Mouse (Mus musculus) layer of hippocampus, adult 8-10 months (tissue): ENCODE measurements at regions not wholly inside any gene's neighbourhood (a gene's known extent, or its start where the extent isn't known, plus 50 kb on each side); places are given as distances from the start of the nearest gene placed in this dataset.

Source experiments
- DNase-seq, 2 experiments: peaks; one replicate each; pipeline ENCODE4 v3.0.0; 2022; ENCODE audit warnings: low spot score in 2 of 2

- DNase-seq: no peak
Measured at GRCm38 (mm10) chr4:153717273-153717672, 234.7 kb upstream of the Ajap1 start.

GRCm38 (mm10) chr4:153724045-153724444 lies 233.0 kb upstream of the A430005L14Rik start:
- DNase-seq: no peak

- DNase-seq: no peak
Measured at GRCm38 (mm10) chr4:153727273-153727672, 229.8 kb upstream of the A430005L14Rik start.

- DNase-seq: no peak
Measured at GRCm38 (mm10) chr4:153727896-153728422, 229.1 kb upstream of the A430005L14Rik start.

GRCm38 (mm10) chr4:153738088-153738487 lies 218.9 kb upstream of the A430005L14Rik start:
- DNase-seq: no peak

- no peak for DNase-seq
Measured at GRCm38 (mm10) chr4:153742241-153742640, 214.8 kb upstream of the A430005L14Rik start.

- DNase-seq: no peak
Measured at GRCm38 (mm10) chr4:153752791-153753190, 204.2 kb upstream of the A430005L14Rik start.

GRCm38 (mm10) chr4:153758323-153758722 lies 198.7 kb upstream of the A430005L14Rik start:
- no peak for DNase-seq

- no peak for DNase-seq
Measured at GRCm38 (mm10) chr4:153758781-153759180, 198.3 kb upstream of the A430005L14Rik start.

- no peak for DNase-seq
Measured at GRCm38 (mm10) chr4:153760934-153761333, 196.1 kb upstream of the A430005L14Rik start.

- DNase-seq: no peak
Measured at GRCm38 (mm10) chr4:153763413-153763812, 193.6 kb upstream of the A430005L14Rik start.

- no peak for DNase-seq
Measured at GRCm38 (mm10) chr4:153767713-153768112, 189.3 kb upstream of the A430005L14Rik start.

GRCm38 (mm10) chr4:153768350-153768749 lies 188.7 kb upstream of the A430005L14Rik start:
- no peak for DNase-seq

- no peak for DNase-seq
Measured at GRCm38 (mm10) chr4:153770675-153771074, 186.4 kb upstream of the A430005L14Rik start.

GRCm38 (mm10) chr4:153780501-153780900 lies 176.5 kb upstream of the A430005L14Rik start:
- DNase-seq: no peak

- DNase-seq: no peak
Measured at GRCm38 (mm10) chr4:153781271-153781670, 175.8 kb upstream of the A430005L14Rik start.

GRCm38 (mm10) chr4:153781981-153782521 lies 175.0 kb upstream of the A430005L14Rik start:
- DNase-seq: no peak

- no peak for DNase-seq
Measured at GRCm38 (mm10) chr4:153784401-153784800, 172.6 kb upstream of the A430005L14Rik start.

GRCm38 (mm10) chr4:153785564-153785963 lies 171.5 kb upstream of the A430005L14Rik start:
- DNase-seq: no peak

- no peak for DNase-seq
Measured at GRCm38 (mm10) chr4:153792307-153792706, 164.7 kb upstream of the A430005L14Rik start.

GRCm38 (mm10) chr4:153798061-153798460 lies 159.0 kb upstream of the A430005L14Rik start:
- DNase-seq: no peak

GRCm38 (mm10) chr4:153805727-153806126 lies 151.3 kb upstream of the A430005L14Rik start:
- DNase-seq: no peak

GRCm38 (mm10) chr4:153806180-153806692 lies 150.8 kb upstream of the A430005L14Rik start:
- DNase-seq: no peak
